Mouse (Mus musculus): Measurements from ENCODE around the gene Obsl1. TPM values are rescaled to one million over a fixed set of nuclear protein-coding genes. Genes with fewer than 3 reads are reported as not detected.

Obsl1 gene
- polyA plus RNA-seq, 1 experiment from 2014 or later, result 104 TPM

- Histone ChIP-seq H3K36me3 (peaks cover 67% of the 10 kb centered on the region), H3K9ac (no peak overlapping the region), H3K9me3 (replicated peaks) (no peaks in the 10 kb centered on the region), H3K4me2 (replicated peaks) (no peak overlapping the region), H3K27ac (replicated peaks) (no peak overlapping the region), H3K4me1 (peaks cover 34% of the 10 kb centered on the region), H3K27me3 (no peaks in the 10 kb centered on the region), H3K4me3 (replicated peaks) (no peak overlapping the region)
- no peak for ATAC-seq (ENCODE audit: insufficient number of reproducible peaks, low FRiP score, low TSS enrichment, low read depth)
- WGBS, result 95% methylated on average over 9 of the region's 9 CpGs
Observed at GRCm38 (mm10) chr1:75501905-75502304, 4.3 kb downstream of the Obsl1 start.

DNA sequence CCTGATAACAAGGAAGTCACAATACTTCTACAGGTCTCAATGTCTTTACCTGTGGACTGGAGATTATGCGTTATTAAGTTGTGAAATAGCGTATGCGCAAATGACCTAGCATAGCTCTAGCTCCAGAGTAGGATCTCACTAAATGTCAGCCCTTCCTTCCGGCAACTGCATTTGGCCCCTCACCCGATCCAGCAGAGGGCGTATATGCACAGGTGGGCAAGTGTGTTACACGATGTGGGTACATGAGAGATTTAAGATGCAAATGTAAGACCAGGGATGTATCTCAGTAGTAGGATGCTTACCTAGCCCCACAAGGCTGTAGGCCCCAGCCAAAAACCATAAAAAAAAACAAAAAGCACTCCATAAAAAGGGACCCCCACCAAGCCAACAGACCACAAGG lies 6.8 kb downstream of the Obsl1 start:
- Histone ChIP-seq H3K4me1 (peaks cover 28% of the 10 kb centered on the region), H3K9ac (no peak overlapping the region), H3K36me3 (peaks cover 81% of the 10 kb centered on the region), H3K4me2 (replicated peaks) (no peak overlapping the region), H3K27ac (replicated peaks) (no peak overlapping the region), H3K9me3 (replicated peaks) (no peaks in the 10 kb centered on the region), H3K4me3 (replicated peaks) (no peak overlapping the region), H3K27me3 (no peaks in the 10 kb centered on the region)
- no peak for ATAC-seq (ENCODE audit: insufficient number of reproducible peaks, low FRiP score, low TSS enrichment, low read depth)
- WGBS, result 80% methylated on average over 7 of the region's 7 CpGs

DNA sequence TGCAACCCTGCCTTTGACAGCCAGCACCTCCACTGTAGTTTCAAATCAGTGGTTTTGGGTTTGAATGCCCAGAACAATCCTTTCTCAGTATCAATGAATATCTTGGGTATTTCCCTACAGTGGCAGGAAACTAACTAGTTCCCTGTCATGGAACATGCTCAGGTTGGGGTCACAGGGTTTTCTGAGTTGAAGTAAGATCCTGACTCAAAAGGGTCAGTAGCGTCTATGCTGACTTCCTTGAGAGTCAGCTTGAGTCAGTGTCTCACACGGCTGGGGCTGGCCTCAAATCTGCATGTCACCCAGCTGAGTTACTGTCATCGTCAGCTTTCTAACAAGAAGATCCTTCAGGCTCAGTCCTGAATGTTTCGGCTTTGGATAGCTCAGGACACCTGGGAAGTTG lies 7.4 kb downstream of the Obsl1 start:
- Histone ChIP-seq H3K36me3 (peaks cover 80% of the 10 kb centered on the region), H3K4me1 (peaks cover 23% of the 10 kb centered on the region), H3K9ac (no peak overlapping the region), H3K4me3 (replicated peaks) (no peak overlapping the region), H3K4me2 (replicated peaks) (no peak overlapping the region), H3K27ac (replicated peaks) (no peak overlapping the region), H3K9me3 (replicated peaks) (no peaks in the 10 kb centered on the region), H3K27me3 (no peaks in the 10 kb centered on the region)
- WGBS, result 82% methylated on average over 4 of the region's 4 CpGs
- ATAC-seq (ENCODE audit: insufficient number of reproducible peaks, low FRiP score, low TSS enrichment, low read depth), result no peak

GRCm38 (mm10) chr1:75494878-75495548 lies 11.2 kb downstream of the Obsl1 start:
- H3K9ac ChIP-seq, result no peak overlapping the region
- no peak overlapping the region for H3K4me2 ChIP-seq (replicated peaks)
- ATAC-seq (ENCODE audit: insufficient number of reproducible peaks, low FRiP score, low TSS enrichment, low read depth), result no peak
- H3K27ac ChIP-seq (replicated peaks), result no peak overlapping the region
- H3K9me3 ChIP-seq (replicated peaks), result no peaks in the 10 kb centered on the region
- no peak overlapping the region for H3K4me3 ChIP-seq (replicated peaks)
- H3K4me1 ChIP-seq, result 0 out of 2 replicates have a peak, but pooled peaks cover 9% of the 10 kb centered on the region
- peaks cover 77% of the 10 kb centered on the region for H3K36me3 ChIP-seq
- H3K27me3 ChIP-seq, result no peaks in the 10 kb centered on the region
- 41% methylated on average over 12 of the region's 12 CpGs for WGBS

DNA sequence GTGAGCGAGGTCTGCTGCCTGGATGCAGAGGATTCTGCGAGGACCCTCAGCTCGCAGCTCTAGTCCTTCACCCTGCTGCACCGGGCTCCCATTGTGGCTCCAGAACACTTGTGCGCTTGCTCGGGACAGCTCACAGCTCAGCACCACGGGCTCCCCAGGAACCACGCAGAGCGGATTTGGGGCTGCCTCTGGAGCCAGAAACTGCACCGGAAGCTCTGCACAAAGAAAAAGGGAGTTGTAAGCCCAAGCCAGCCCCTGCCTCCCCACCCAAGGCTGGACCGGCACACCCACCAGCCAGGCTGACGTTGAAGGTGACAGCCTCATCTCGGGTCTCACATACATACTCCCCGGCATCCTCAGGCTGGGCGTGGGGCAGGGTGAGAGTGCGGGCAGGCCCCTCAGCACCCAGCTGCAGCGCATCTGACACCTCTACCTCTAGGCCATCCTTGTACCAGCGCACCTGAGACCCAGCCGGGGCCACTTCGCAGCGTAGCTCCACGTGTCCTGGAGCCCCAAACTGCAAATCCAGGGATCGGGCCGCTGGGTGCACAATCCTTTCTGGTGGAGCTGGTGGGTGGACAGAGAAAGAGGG lies 13.6 kb downstream of the Obsl1 start:
- Histone ChIP-seq H3K36me3 (peaks cover 60% of the 10 kb centered on the region), H3K27ac (replicated peaks) (no peak overlapping the region), H3K27me3 (peaks cover 16% of the 10 kb centered on the region; the same call in 1 of the 2 replicates), H3K9me3 (replicated peaks) (no peaks in the 10 kb centered on the region), H3K4me2 (replicated peaks) (no peak overlapping the region), H3K9ac (no peak overlapping the region), H3K4me1 (peaks cover 15% of the 10 kb centered on the region), H3K4me3 (replicated peaks) (no peak overlapping the region)
- ATAC-seq (ENCODE audit: insufficient number of reproducible peaks, low FRiP score, low TSS enrichment, low read depth), result no peak
- 53% methylated on average over 24 of the region's 24 CpGs for WGBS

DNA sequence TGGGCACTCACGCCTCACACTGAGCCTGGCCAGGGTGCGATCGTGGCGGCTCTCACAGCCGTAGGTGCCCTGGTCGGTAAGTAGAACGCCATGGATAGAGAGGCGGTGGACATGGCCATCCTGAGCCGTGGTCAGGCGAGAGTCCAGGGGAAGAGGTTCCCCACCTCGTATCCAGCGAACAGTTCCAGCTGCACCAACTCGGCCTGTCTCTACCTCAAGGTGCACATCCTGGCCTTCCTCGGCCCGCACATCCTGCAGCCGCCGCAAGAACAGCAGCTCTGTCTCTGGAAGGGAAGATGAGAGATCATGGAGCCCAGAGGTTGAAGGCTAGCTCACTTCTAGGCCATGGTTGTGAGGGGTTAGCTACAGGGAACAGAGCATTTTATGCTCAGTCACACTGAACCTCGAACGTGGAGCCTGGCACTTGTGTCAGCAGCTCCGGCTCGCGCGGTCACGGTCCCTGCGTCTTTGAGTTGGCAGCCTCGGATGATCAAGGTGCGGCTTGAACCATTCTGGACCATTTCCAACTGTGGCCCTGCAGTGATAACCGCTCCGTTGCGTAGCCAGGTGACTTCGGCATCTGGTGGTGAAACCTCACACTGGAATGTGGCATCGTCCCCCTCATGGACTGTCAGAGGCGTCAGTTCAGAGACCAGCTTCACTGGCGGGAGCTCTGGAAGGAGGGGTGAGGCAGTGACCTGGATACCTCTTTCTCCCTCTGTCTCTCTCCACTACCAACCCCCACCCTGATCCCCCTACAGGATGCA lies 15.3 kb downstream of the Obsl1 start:
- Histone ChIP-seq H3K9me3 (replicated peaks) (no peaks in the 10 kb centered on the region), H3K27ac (replicated peaks) (no peak overlapping the region), H3K4me2 (replicated peaks) (no peak overlapping the region), H3K27me3 (peaks cover 32% of the 10 kb centered on the region), H3K4me1 (peaks cover 27% of the 10 kb centered on the region), H3K4me3 (replicated peaks) (no peak overlapping the region), H3K36me3 (peaks cover 42% of the 10 kb centered on the region), H3K9ac (no peak overlapping the region)
- ATAC-seq (ENCODE audit: insufficient number of reproducible peaks, low FRiP score, low TSS enrichment, low read depth), result no peak
- 85% methylated on average over 34 of the region's 34 CpGs for WGBS

- Histone ChIP-seq H3K9me3 (replicated peaks) (no peaks in the 10 kb centered on the region), H3K4me1 (peaks cover 17% of the 10 kb centered on the region), H3K4me2 (replicated peaks) (peak overlapping the region; percentile 81), H3K27ac (replicated peaks) (no peak overlapping the region), H3K4me3 (replicated peaks) (peak overlapping the region; percentile 49), H3K27me3 (peaks cover 66% of the 10 kb centered on the region), H3K36me3 (peaks cover 28% of the 10 kb centered on the region), H3K9ac (no peak overlapping the region)
- ATAC-seq (ENCODE audit: insufficient number of reproducible peaks, low FRiP score, low TSS enrichment, low read depth), result peak; percentile 63
- WGBS, result under 1% methylated on average over 62 of the region's 62 CpGs
Observed at GRCm38 (mm10) chr1:75487405-75488161, 18.7 kb downstream of the Obsl1 start.

- peak overlapping the region; percentile 49 for H3K4me3 ChIP-seq (replicated peaks)
- H3K9me3 ChIP-seq (replicated peaks), result no peaks in the 10 kb centered on the region
- H3K9ac ChIP-seq, result no peak overlapping the region
- H3K27me3 ChIP-seq, result peaks cover 71% of the 10 kb centered on the region
- no peak; the same call in 1 of the 2 replicates for ATAC-seq (ENCODE audit: insufficient number of reproducible peaks, low FRiP score, low TSS enrichment, low read depth)
- H3K4me1 ChIP-seq, result peaks cover 17% of the 10 kb centered on the region
- H3K27ac ChIP-seq (replicated peaks), result no peak overlapping the region
- peak overlapping the region; percentile 81 for H3K4me2 ChIP-seq (replicated peaks)
- peaks cover 22% of the 10 kb centered on the region for H3K36me3 ChIP-seq
- 2% methylated on average over 13 of the region's 13 CpGs for WGBS
Observed at GRCm38 (mm10) chr1:75487040-75487404, 19.2 kb downstream of the Obsl1 start.

DNA sequence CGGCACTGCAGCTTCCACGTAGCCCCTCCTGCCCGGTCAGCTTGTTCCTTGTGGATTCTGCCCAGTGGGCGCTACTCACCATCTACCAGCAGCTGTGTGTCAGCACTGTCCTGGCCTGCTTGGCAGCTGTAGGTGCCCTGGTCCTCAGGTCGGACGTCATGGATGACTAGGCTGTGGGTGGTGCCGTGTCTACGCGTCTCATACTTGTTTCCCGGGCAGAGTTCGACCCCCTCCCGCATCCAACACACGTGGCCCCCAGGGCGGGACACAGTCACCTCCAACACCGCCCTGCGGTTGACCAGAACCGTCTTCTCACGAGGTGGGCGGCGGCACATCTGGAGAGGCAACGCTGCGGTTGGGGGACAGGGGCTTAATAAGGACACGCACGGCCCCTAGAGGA lies 19.7 kb downstream of the Obsl1 start:
- H3K9ac ChIP-seq, result no peak overlapping the region
- peak overlapping the region; percentile 81 for H3K4me2 ChIP-seq (replicated peaks)
- H3K9me3 ChIP-seq (replicated peaks), result no peaks in the 10 kb centered on the region
- H3K27ac ChIP-seq (replicated peaks), result no peak overlapping the region
- WGBS, result 11% methylated on average over 24 of the region's 24 CpGs
- H3K36me3 ChIP-seq, result peaks cover 17% of the 10 kb centered on the region
- H3K4me1 ChIP-seq, result peaks cover 17% of the 10 kb centered on the region
- H3K27me3 ChIP-seq, result peaks cover 74% of the 10 kb centered on the region
- peak overlapping the region; percentile 49; the same call in 1 of the 2 replicates for H3K4me3 ChIP-seq (replicated peaks)
- ATAC-seq (ENCODE audit: insufficient number of reproducible peaks, low FRiP score, low TSS enrichment, low read depth), result no peak

DNA sequence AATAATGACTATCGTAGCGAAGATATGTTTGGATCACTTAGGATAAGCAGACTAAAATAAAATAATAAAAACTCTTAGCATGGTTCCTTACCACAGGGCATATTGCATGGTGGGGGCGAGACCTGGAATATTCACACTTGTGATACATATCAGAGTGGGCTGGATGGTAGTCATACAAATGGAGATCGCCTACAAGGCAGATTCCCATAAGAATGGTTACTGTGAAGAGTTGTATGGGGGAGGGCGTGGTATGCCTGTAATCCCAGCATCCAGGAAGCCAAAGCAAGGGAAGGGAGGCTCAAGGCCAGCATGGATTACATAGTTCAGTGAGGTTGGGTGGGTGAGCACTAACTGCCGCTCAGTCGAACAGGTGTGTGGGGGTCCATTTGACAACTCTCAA lies 25.5 kb downstream of the Obsl1 start:
- Histone ChIP-seq H3K27me3 (peaks cover 57% of the 10 kb centered on the region), H3K4me1 (peaks cover 26% of the 10 kb centered on the region), H3K36me3 (peaks cover 14% of the 10 kb centered on the region), H3K9me3 (replicated peaks) (no peaks in the 10 kb centered on the region), H3K27ac (replicated peaks) (no peak overlapping the region), H3K4me3 (replicated peaks) (no peak overlapping the region), H3K9ac (no peak overlapping the region), H3K4me2 (replicated peaks) (no peak overlapping the region)
- 83% methylated on average over 7 of the region's 7 CpGs for WGBS
- ATAC-seq (ENCODE audit: insufficient number of reproducible peaks, low FRiP score, low TSS enrichment, low read depth), result no peak

- Histone ChIP-seq H3K27me3 (peaks cover 50% of the 10 kb centered on the region), H3K9ac (no peak overlapping the region), H3K9me3 (replicated peaks) (no peaks in the 10 kb centered on the region), H3K4me1 (peaks cover 26% of the 10 kb centered on the region), H3K4me2 (replicated peaks) (peak overlapping the region; percentile 73), H3K36me3 (peaks cover 21% of the 10 kb centered on the region), H3K4me3 (replicated peaks) (peak overlapping the region; percentile 79), H3K27ac (replicated peaks) (no peak overlapping the region)
- WGBS, result 17% methylated on average over 13 of the region's 13 CpGs
- no peak for ATAC-seq (ENCODE audit: insufficient number of reproducible peaks, low FRiP score, low TSS enrichment, low read depth)
Observed at GRCm38 (mm10) chr1:75480036-75480435, 26.2 kb downstream of the Obsl1 start.
